Mouse (Mus musculus) yolk sac, embryonic 10.5 days (tissue): ENCODE results near the gene Bub1b.
A peak's percentile ranks its signal among the peaks of the same experiment; 100 is the strongest.

Experiments used
- DNase-seq: peaks from one replicate; pipeline ENCODE4 v3.0.0-alpha.2; 2017; ENCODE audit warnings: low spot score

Bub1b gene

DNA sequence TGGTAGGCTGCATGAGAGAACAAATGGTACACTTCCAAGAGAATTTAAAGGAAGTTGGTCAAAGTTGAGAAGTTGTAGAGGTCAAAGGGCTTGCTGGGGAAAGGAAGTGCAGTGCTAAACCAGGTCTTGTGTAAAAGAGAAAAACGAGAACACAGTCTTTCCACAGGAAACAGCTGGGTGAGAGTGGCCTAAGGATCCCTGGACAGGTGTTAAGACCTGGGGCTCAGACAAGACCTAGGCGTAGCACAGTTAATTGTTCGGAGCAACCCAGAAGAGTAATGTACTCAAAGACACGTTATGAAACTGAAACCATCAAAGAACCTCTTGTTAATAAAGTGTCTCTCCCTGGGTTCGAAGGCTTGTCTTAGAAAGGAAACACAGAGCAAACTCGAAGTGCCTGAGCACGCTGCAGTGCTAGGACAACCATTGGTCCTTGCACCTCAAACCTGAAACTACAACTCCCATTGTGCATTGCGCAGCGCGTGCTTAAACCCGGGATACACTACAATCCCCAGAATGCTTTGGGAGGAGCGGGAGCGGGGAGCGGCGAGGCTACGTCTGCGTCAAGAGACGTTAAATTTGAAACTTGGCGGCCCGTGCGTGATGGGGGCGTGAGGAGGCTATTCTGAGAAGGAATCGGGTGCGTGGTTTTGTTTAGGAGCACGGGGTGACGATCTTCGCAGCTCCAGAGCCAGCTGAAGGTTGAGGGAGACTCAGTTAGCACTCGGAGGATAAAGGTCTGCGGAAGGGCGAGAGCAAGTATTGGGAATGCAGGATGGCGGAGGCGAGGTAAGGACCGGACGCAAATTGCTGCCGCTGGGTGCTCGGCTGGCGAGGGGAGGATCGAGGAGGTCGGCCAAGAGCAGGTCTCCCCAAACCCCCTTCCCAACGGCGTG is at the start of gene Bub1b:
TSS of gene Bub1b (plus strand) at position 539 of the 896 bp plus-strand sequence.
- DNase-seq: peak; percentile 93

DNA sequence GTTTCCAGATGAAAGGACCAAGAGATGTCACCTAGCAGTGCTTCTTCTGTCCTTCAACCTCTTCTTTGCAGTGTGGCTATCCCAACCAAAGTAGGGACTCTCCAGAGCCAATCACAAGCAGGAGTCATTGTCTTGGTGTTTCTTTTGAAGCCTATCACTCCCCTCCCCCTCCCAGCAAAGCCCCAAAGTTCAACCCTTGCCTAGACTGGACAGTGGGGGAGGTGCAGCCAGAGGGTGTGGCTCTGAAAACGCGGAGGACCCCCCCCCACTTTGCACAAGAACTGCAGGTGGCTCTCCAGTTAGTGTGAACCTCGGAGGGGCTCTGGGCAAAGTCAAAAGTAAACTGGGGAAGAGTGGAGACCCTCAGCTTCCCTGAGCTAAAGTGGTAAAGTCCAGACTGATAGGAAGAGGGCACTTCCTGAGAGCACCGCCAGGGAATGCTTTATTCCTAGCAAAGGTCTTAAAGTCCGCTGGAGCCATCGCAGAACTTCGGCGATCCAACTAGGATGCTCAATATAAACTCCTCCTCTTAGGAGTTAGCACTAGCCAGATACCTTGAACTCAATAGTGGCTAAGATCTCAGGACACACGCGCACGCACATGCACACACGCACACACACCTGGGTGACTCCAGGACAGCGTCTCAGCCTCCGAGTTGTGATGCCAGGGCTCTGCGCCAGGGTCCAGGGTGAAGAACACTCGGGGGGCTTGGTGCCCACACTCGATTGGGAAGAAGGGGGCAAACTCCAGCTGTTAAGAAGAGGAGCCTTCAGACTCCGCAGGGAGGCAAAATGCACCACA is 49.4 kb upstream of the Bub1b start:
- peak; percentile 86 for DNase-seq

DNA sequence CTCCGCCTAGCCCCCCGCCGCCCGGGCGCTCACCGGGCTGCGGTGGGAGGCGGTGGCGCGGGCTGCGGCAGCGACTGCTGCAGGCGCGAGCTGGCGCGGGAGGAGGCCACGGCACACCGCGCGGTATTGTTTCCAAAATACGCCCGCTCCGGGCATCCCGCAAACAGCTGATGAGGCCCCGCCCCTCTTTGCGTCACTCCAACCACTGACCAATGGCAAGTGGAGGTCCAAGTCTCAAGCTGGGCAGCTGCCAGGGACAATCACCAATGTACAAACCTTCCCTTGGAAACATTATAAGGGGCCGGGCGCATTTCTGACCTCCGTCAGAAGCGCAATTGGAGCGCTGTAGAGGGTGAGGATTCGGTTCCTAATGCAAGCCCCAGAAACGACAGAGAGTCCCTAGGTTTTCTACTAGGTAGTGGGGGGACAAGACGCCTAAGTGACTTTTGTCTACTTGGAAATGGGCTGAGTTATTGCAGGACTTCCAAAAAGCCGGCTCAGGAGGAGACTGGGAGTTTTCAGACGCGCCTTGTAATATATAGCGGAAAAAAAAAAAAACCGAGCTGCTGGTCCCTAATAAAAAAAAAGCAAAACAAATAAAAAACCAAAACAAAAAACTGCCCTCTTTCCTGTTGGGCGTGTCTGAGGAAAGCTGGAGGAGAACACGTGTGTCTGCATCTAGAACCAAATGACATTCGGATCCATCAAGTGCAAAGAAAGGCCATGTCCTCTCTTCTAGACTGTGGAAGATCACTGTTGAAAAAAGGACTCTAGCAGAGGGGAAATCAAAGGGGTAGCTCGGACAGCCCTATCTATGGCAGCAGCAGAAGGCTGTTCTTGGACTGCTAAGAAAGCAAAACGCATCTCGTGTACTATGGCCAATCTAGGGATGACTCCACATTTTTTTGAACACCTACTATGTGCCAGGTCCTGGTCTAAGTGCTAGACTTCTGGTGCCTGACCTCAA is 48.2 kb upstream of the Bub1b start, which contains the start of gene Bmf:
TSS of gene Bmf (minus strand) at position 181 of the 967 bp plus-strand sequence.
- DNase-seq: peak; percentile 97

DNA sequence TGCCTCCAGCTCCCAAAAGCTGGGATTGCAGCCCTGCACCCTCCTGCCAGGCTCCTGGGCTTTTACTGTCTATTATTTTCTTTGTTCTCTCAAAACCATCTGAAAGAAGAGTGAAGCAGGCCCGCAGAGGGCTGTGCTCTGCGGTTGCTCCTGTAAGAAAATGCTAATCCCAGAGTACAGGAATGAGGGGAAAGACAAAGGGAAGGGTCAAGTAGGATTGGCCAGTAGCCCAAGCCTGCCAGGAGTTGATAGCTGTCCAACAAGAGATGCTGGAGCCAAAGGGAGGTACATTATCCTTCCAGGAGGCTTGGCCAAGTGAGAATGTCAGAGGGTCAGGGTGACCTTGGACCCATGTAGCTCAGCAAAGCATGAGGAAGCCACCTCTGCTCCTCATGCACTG is 46.4 kb upstream of the Bub1b start:
- no peak for DNase-seq

DNA sequence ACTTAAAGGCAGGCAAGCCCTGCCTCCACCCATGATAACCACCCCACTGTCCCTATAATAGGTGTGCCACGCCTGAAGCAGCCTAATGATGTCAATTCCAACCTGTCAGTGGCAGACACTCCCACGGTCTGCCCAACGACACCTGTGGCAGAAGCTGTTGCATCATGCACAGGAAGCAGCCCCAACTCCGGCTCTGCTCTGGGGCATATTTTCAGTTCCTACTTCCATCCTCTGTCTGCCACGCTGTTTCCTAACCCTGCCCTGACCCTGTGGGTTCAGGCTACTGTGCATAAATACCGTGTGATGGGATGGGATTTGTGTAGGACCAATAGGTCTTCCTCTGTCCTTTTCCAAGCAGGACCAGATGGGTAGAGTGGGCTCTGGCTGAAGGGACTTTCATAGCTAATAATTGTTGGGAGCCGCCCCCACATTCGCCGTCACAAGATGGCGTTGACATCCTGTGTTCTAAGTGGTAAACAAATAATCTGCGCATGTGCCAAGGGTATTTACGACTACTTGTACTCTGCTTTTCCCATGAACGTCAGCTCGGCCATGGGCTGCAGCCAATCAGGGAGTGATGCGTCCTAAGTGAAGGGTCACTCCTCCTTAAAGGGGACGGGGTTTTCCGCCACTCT is 43.5 kb upstream of the Bub1b start:
- peak; percentile 58 for DNase-seq

DNA sequence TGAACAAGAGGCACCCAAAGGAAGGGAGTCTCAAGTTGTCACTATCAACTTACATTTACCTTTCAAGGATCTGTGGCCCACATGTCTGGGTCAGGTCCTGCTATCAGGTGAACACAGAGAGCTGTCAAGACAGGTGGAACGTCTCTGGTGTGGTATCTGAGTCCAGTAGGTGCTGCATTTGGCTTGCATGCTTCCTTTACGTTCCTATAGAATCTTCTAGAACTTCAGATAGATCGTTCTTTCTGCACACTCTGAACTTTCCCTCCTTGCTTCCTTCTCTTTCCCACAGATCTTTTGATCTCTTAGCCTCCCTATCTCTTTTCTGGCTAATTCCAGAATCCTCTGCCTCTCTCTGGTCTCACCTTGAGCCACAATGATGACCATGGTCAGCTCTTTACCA is 39.6 kb upstream of the Bub1b start:
- no peak for DNase-seq

DNA sequence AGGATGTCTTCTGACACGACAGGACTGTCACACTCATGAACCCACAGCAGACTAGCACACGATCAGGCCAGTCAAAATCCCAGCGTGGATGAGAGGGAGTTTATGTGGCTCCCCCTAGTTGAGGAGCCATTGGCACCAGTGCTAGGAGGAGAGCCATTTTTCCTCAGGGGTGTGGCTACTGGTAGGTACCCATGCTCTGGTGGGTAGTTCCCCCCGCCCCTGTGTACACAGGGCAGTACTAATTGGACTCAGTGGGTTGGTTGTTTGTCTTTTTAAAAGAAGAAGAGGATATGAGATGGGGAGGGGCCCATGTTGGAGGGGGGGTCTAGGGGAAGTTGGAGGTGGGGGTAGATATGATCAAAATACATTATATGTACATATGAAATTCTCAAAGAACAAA is 36.0 kb upstream of the Bub1b start:
- DNase-seq: no peak

DNA sequence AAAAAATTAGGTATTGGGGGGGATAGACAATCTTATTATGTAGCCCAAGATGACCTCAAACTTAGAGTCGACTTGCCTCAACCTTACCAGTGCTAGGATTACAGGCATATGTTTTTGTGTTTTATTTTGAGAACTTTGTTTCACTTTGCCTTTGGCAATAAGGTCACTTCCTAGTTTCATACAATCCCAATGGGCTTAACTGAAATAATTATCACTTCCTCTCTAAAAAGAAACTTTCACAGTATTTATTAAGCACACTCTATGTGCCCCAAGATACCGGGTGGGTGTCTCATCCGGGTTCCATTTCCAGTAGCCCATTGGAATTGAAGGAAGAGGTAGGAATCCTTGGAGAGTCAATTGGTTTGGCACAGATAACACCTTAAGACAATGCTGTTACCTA is 35.6 kb upstream of the Bub1b start:
- DNase-seq: no peak

DNA sequence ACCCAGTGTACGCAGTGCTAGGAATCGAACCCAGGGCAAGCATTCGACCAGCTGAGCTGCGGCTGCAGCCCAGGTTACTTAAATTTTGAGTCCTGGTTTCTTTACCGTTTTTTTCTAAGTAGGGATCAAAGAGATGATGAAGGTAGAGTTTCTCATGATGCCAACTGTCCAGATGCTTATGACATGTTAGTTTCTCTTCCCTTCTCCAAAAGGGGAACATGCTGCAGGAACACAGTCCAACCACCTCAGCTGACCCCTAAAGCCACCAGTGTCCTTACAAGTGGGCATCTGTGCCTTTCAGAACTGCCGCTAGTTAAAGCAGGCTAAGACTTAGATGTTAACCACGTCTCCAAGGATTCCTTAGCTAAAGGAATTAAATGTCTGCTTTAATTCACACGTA is 30.8 kb upstream of the Bub1b start:
- DNase-seq: no peak

DNA sequence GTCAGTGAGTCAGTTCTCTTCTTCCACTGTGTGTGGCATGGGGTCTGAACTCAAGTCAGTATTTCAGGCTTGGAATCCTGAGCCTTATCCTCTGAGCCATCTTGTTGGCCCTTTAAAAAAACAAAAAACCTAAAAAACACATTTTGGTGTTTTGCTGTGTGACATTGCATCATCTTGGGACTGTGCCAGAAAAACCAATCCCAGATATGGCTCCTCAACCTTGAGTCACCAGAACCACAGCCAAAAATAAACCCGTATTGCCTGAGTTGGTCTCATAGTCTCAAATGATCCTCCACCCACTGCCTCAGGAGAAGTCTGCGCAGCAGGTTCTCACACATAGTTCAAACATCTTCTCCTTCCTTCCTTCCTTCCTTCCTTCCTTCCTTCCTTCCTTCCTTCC is 27.1 kb upstream of the Bub1b start:
- no peak for DNase-seq

DNA sequence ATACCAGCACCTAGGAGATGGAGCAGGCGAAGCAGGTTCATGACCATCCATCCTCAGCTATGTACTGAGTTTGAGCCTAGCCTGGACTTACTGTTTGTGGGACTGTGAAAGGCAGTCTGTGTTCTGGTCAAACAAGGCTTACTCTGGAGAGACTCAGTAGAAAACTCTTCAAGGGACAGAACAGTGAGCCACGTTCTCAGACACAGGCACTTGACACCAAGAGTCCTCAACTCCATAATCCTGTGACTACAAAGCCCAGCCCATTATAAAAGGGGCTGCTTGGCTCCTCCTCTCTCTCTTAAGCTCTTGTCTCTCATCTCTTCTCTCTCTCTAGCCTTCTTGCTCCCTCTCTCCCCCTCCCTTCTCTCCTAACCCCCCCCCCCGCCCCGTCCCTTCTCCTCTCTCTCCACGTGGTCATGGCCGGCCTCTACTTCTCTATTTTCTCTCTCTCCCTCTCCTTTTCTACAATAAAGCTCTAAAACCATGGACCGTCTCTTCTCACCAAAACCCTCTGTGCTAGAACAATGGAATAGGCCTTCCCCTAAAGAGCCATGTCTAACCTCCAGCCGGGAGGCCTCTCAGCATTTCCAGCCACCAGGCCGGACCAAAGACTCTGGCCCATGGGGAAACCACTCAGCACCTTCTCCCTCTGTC is 25.7 kb upstream of the Bub1b start:
- DNase-seq: no peak

DNA sequence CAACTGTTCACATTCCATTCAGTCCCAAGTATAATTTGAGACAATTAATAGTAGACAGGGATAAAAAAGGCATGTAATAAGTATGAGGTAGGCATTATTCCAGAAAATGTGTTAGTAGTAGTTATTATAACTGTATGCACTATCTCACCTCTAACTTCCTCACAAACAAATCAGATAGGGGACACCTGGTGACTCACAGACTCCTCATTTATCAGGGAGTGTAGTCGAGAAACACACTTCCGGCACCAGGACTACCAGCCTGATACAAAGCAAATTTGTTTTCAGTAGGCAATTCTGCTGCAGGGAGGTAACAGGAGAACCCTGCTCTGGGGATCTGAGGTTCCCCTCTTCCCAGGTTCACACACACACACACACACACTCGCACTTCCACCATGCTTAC is 24.9 kb upstream of the Bub1b start:
- DNase-seq: no peak

DNA sequence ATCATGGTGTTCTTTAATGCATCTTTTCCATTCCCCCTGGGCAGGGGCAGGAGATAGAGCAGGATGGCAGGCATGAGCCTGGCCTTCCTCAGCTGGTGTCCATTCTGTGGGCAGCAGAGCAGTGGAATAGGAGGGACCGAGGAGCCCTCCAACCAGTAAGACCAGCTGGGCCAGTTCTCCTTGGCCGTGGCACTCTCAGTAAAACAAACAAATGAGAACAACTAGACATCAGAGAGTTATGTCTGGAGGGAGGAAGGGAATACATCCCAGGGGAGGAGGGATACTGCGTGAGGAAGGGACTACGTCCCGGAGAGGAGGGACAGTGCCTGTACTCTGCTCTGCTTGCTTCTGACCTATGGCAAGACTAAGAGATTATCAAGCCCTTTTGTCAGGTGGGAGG is 12.0 kb upstream of the Bub1b start:
- DNase-seq: no peak

DNA sequence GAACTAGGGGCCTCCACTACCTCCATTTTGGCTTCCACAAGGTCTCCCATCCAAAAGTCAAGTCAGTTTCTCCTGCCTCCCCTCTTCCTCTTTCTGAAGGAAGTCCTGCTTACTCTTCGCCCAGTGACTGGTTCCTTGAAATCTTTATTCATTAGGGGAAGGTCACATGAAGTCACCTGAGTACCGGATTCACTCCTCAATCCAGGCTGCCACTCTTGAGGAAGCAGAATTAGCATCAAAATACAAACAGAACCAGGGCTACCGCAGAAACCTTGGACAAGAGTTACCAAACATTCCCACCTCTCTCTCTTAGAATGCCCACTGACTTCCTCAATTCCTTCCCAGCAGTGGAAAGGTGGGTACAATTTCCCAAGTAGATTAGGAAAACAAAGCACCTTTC is 10.3 kb upstream of the Bub1b start:
- DNase-seq: no peak

DNA sequence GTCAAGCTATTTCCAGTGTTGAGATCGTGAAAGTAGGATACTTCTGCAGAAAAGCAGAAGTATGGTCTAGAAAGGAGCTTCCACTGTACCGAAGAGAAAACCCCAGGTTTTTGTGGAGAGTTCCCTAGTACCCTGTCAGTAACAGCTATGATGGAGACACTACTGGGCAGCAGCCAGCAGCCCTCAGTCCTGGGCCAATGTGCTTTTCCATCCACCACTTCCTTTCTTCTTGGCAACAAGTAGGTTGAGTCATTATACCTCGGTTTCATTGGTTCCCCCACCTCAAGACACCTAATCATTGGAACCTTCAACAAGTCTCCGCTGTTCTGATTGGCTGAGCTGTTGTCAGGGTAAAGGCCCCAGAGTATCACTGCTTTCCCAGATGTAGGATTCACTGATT is 6.9 kb upstream of the Bub1b start:
- no peak for DNase-seq

DNA sequence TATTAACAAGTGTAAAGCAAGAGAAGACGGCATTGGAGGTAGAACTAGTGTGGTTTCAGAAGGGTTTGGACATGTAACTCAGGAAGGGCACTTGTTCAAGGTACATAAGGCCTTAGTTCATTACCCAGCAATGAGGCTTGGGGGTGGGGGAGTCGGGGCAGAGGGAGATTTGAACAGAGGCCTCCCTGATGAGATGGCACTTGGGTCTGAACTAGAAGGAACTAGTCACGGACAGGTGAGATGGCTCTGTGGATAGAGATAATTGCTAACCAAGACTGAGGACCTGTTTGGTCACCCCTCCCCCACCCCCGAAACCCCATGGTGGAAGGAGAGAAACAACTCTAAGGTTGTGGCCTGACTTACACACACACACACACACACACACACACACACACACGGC is 1.1 kb downstream of the Bub1b start:
- DNase-seq: peak; percentile 21

DNA sequence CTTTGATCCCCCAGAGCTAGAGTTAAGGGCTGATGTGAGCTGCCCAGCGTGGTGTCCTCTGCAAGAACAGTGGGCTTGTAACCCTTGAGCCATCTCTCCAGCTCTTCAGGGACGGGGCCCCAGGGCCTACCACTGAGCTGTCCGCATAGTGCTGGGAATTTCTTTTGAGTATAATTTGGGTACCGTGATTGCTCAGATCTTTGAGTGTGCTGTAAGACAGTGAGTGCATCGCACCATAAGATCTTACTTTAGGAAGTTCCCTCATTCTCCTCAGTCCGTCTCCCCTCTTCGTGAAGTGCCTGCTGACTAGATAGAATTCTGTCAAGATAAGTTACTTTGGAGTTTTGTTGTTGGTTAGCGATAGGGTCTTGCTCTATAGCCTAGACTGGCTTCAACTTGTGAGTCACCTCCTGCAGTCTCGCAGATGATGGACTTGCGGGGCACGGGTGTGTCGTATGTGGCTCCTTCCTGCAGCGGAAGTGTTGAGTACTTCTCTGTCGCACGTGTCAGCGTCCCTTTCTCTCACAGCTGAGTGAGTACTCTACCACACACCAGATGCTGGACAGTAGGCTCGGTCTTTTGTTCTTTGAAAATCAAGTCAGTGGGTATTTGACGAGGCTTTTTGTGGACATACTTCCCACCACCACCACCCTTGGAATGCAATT is 3.7 kb downstream of the Bub1b start:
- DNase-seq: no peak

DNA sequence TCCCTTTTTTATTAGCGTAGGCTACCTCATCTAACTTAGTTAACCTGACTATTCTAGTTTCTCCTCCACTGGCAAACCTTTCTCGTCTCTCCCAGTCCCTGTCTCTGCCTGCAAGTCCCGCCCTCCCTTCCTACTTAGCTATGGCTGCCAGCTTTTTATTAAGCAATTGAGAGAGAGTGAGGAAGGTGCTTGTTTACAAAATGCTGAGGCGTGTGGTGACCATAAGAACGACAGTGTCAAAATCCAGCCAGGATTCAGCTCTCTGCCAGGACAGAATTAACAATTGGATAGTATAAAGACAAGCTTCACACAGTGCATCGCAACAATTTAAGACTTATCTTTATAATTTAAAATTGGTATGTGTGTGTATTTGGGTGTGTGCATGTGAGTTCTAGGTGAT is 6.1 kb downstream of the Bub1b start:
- DNase-seq: no peak

DNA sequence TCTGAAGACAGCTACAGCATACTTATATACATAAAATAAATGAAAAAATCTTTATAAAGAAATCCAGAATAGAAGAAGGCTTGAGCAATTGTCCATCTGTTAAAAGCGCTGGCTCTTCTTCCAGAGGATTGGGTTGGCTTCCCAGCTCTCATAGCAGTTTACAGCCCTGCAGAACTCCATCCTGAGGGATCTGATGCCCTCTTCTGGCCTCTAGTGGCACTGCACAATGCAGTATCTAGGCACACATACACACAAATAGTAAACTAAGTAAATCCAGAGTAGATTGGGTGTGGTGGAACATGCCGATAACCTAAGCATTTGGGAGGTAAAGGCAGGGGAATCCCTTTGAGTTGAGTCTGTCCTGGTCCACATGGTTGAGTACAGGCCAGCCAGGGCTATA is 8.0 kb downstream of the Bub1b start:
- peak; percentile 7 for DNase-seq

DNA sequence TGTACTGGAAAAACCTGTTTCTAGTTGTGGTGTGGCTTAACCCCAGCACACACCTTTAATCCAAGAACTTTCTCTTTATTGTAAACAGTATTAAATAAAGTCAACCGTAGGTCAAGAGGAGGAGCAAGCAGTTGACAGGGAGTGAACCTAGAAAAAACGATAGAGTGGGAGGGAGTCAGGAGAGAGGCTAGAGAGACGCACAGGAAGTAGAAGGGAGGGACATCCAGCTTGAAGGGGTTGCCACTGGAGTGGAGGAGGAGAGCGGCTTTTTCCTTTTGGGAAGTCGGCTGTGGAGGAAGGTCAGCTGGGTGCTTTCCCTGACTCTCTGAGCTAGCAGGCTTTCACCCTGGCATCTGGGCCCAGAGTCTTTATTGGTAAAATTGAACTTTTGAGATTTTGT is 9.0 kb downstream of the Bub1b start:
- no peak for DNase-seq
